Mouse (Mus musculus) lung, embryonic 16.5 days (tissue): ENCODE measurements around the gene Olfm4. TPM values are rescaled to one million over a fixed set of nuclear protein-coding genes. Genes with fewer than 3 reads are reported as not detected.

Source experiments
- ATAC-seq: fragments of 200-750 bp; cut with Nextera tagmentation; 2 replicates; pipeline ENCODE4 v1.8.0; 2017; ENCODE audit warnings: low read depth, mild to moderate bottlenecking, moderate library complexity
- H3K27ac ChIP-seq: fragments of 300-500 bp; sonication (generic); 2 replicates; pipeline ENCODE4 v1.5.1; 2014; ENCODE audit warnings: mild to moderate bottlenecking, control low read depth, low read length
- H3K27me3 ChIP-seq: fragments of 300-500 bp; sonication (generic); 2 replicates; pipeline ENCODE4 v1.6.1; 2014; ENCODE audit warnings: low read depth, low read length, mixed read lengths; ENCODE audit not compliant: control insufficient read depth, insufficient read depth
- H3K36me3 ChIP-seq: fragments of 300-500 bp; sonication (generic); 2 replicates; pipeline ENCODE4 v1.6.1; 2014; ENCODE audit warnings: low read length; ENCODE audit not compliant: control insufficient read depth, insufficient read depth
- H3K4me1 ChIP-seq: fragments of 300-500 bp; sonication (generic); replicated peaks from 2 replicates; pipeline ENCODE4 v1.6.1; 2014; ENCODE audit warnings: low read length, mixed read lengths; ENCODE audit not compliant: control insufficient read depth, insufficient read depth
- H3K4me2 ChIP-seq: fragments of 300-500 bp; sonication (generic); 2 replicates; pipeline ENCODE4 v1.6.1; 2014; ENCODE audit warnings: low read depth, low read length, control low read depth
- H3K4me3 ChIP-seq: fragments of 300-500 bp; sonication (generic); 2 replicates; pipeline ENCODE4 v1.5.1; 2014; ENCODE audit warnings: mild to moderate bottlenecking, low read length, control low read depth
- H3K9ac ChIP-seq: fragments of 300-500 bp; sonication (generic); 2 replicates; pipeline ENCODE4 v1.6.1; 2014; ENCODE audit warnings: low read length, control low read depth
- H3K9me3 ChIP-seq: fragments of 300-500 bp; sonication (generic); 2 replicates; pipeline ENCODE4 v1.6.1; 2016; ENCODE audit warnings: low read length; ENCODE audit not compliant: control insufficient read depth
- WGBS: fragments of 180-500 bp; shearing (Covaris S2); extraction: QIAGEN DNeasy Blood & Tissue Kit; methylation state at CpG from one replicate; pipeline ENCODE4 v1.1.7; 2014; 5-methylcytosine and 5-hydroxymethylcytosine counted together
- polyA plus RNA-seq: library from polyadenylated mRNA; unstranded; fragments of >200 nt; fragmentation: Nextera tagmentation; extraction: Ambion mirVana; gene quantifications from 2 replicates; pipeline ENCODE4 v1.2.1, GENCODE M21; 2015

Olfm4 gene
- polyA plus RNA-seq, 1 experiment from 2014 or later, result 1.4 TPM

DNA sequence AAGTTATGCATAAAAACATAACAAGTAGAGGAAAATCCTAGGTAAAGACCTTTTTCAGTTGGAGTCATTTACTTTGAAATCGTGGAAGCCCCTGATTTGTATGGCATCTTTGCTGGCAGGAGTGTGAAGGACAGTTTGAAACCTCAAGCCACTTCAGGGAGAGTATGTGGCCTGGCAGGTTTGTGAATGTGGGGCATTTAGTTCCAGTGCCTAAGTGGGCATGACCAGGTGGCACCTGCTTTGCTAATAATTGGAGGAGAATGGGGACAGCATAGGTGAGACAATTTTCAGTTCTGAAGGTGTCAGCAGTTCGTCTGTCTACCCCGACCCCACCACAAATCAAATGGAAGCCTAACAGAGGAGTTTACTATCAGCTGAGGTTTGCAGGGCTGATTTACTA lies 23.8 kb downstream of the Olfm4 start:
- Histone ChIP-seq H3K9ac (no peak overlapping the region), H3K4me2 (no peak overlapping the region), H3K27ac (no peak overlapping the region), H3K9me3 (no peaks in the 10 kb centered on the region), H3K36me3 (no peaks in the 10 kb centered on the region), H3K4me1 (no peaks in the 10 kb centered on the region; the same call in 1 of the 2 replicates), H3K27me3 (no peaks in the 10 kb centered on the region), H3K4me3 (no peak overlapping the region)
- 62% methylated on average over 3 of the region's 3 CpGs for WGBS
- 0 out of 2 replicates have a peak, but pooled peaks have one; percentile 28 for ATAC-seq

DNA sequence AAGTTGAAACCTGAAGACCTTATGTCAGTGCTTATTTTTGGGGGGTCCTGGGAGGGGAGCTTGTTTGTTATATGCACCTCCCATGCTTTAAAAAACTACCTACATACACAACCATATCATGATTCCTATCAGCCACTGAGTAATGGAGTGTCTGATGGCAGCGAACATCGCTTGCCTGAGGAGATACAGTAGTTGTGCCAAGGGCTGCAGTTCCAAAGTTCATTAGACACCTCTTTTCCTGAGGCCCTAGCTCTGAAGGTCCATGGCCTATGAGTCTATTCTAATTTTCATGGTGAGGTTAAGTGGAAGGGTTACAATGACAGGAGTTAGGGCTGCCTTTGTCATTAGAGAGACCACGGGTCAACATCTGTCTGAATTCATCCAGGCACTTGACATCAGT lies 26.5 kb downstream of the Olfm4 start:
- H3K27me3 ChIP-seq, result no peaks in the 10 kb centered on the region
- H3K9ac ChIP-seq, result no peak overlapping the region
- no peaks in the 10 kb centered on the region for H3K9me3 ChIP-seq
- ATAC-seq, result no peak
- WGBS, result 80% methylated on average over 3 of the region's 3 CpGs
- no peak overlapping the region for H3K27ac ChIP-seq
- H3K4me3 ChIP-seq, result no peak overlapping the region
- H3K4me2 ChIP-seq, result no peak overlapping the region
- no peaks in the 10 kb centered on the region for H3K36me3 ChIP-seq
- H3K4me1 ChIP-seq, result peaks cover 4% of the 10 kb centered on the region

DNA sequence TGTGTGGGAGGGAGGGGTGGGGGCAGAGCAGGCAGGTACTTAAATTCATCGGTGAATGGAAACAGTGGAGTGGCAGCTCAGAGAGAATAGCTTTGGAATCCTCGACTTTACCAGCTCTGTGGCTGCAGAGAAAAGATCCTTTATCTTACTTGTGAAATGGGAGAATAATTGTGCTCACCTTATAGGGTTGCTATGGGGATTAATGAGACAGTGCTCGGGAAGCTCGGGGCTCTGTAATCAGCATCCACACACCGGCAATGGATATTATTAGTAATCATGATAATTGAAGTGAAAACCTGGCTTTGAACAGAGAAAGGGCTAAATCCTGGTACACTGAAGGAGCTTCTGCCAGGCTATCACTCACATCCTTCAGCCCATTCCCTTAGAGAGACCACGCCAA lies 31.1 kb downstream of the Olfm4 start:
- H3K4me1 ChIP-seq, result peaks cover 16% of the 10 kb centered on the region
- H3K9ac ChIP-seq, result no peak overlapping the region
- H3K36me3 ChIP-seq, result no peaks in the 10 kb centered on the region
- ATAC-seq, result no peak
- no peak overlapping the region for H3K4me3 ChIP-seq
- no peaks in the 10 kb centered on the region for H3K9me3 ChIP-seq
- 37% methylated on average over 6 of the region's 6 CpGs for WGBS
- no peak overlapping the region for H3K27ac ChIP-seq
- H3K27me3 ChIP-seq, result no peaks in the 10 kb centered on the region
- no peak overlapping the region for H3K4me2 ChIP-seq

DNA sequence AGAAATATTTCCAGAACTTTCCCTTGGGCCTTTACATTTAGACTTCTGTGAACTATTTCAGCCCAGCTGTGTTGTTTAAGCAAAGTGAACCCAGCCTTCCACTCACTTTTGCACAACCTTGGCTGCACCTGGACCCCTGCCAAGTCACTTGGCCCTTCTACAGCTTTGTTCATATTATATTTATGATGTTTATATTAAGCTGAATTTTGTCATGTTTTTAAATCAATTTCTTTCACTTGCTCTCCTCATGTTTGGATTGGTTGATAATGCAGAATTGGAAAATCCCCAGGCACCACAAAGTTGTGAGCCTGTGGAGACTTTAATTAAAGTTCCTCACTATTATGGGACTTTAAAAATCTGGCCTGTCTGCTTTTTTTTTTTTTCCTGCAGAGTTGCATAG lies 32.2 kb downstream of the Olfm4 start:
- H3K4me3 ChIP-seq, result no peak overlapping the region
- ATAC-seq, result peak; percentile 68; the same call in 1 of the 2 replicates

DNA sequence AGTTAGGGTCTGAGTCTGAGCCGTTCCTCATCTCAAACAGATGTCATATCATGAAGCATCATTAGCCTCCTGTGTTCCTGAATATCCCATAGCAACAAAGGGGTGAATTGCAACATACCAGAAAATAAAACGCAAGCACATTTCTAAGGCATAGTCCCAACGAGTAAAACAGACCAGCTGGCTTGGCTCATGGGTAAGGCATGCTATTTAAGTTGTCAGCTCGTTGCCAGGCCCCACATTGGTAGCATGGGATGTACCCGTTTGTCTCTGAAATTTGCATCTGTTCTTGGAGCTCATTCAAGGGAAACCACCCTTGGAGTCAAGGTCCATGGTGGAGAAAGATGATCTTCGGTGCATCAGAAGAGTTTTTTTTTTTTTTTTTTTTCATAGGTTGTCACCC lies 42.2 kb downstream of the Olfm4 start:
- Histone ChIP-seq H3K4me1 (no peaks in the 10 kb centered on the region), H3K4me3 (no peak overlapping the region)

More for the DNA sequence above, 32.2 kb downstream of the Olfm4 start:
- H3K9me3 ChIP-seq, result no peaks in the 10 kb centered on the region
- no peaks in the 10 kb centered on the region for H3K27me3 ChIP-seq
- peak overlapping the region; percentile 47 for H3K27ac ChIP-seq
- no peak overlapping the region for H3K4me2 ChIP-seq
- no peaks in the 10 kb centered on the region for H3K36me3 ChIP-seq
- H3K9ac ChIP-seq, result no peak overlapping the region
- H3K4me1 ChIP-seq, result peaks cover 16% of the 10 kb centered on the region

DNA sequence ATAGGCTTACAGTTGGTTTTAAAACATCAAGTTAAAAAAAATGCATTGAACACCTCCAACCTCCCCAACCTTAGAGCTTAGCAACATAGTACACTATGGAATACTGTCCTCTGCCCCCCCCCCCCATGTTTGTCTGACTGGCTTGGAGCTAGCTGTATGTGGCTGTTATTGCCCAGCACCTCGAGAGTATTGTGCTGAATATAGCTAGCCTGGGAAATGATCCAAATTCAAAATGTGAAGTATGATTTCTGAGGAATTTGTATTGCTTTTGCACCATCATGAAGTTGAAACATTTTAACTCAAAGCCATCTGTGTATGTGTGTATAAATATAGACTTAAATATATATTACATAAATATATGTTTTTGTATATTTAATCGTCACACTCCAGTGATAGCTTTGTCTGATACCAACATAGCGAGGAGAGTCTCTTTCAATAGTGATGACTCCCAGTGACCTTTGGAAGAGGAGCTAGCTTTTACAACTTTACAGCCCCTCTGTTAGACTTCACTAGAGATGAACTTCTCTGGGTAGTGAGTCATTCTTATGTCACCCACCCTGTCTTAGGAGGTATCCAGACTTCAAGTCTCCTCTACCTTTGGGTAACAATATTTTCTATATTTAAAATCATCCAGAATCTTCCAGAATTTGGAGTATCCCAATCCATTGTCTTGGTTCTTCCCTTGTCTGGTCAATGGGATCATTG lies 45.6 kb downstream of the Olfm4 start:
- Histone ChIP-seq H3K9ac (no peak overlapping the region), H3K27me3 (no peaks in the 10 kb centered on the region), H3K36me3 (no peaks in the 10 kb centered on the region), H3K27ac (no peak overlapping the region), H3K4me1 (no peaks in the 10 kb centered on the region), H3K9me3 (no peaks in the 10 kb centered on the region), H3K4me3 (no peak overlapping the region), H3K4me2 (no peak overlapping the region)
- 45% methylated on average over 3 of the region's 3 CpGs for WGBS
- peak; percentile 75 for ATAC-seq

More for the DNA sequence above, 42.2 kb downstream of the Olfm4 start:
- Histone ChIP-seq H3K9ac (no peak overlapping the region), H3K4me2 (no peak overlapping the region), H3K9me3 (no peaks in the 10 kb centered on the region), H3K36me3 (no peaks in the 10 kb centered on the region), H3K27me3 (no peaks in the 10 kb centered on the region), H3K27ac (no peak overlapping the region)
- WGBS, result 49% methylated on average over 6 of the region's 6 CpGs
- ATAC-seq, result peak; percentile 93

DNA sequence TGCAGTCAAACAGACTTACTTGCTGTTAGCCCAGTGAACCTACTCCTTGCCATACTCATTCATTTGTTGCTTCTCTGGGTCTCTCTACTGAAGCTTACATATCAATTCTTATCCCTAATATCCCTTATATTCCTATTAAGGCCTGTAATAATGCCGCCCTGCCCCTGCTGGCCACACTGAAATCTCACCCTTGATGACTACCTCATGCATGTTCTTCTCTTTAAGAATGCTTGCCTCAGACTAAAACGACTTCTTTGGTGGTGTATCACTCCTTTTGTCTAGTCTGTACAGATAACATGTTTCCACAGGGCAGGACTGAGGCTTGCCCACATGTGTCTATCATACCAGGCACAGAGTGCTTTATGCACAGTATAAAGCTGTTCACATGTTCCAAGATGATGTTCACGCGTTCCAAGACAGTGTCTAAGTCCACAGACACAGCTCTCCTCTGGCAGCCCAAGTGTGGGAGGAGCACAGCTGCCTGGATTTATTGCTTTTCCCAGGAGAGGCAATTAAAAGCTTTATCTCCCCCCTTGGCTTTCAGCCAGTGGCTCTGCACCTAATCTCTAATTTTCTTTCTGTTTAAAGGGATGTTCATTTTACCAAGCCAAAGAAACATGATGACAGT lies 55.9 kb downstream of the Olfm4 start:
- 0 out of 2 replicates have a peak, but pooled peaks have one; percentile 26 for ATAC-seq
- 59% methylated on average over 4 of the region's 4 CpGs for WGBS

DNA sequence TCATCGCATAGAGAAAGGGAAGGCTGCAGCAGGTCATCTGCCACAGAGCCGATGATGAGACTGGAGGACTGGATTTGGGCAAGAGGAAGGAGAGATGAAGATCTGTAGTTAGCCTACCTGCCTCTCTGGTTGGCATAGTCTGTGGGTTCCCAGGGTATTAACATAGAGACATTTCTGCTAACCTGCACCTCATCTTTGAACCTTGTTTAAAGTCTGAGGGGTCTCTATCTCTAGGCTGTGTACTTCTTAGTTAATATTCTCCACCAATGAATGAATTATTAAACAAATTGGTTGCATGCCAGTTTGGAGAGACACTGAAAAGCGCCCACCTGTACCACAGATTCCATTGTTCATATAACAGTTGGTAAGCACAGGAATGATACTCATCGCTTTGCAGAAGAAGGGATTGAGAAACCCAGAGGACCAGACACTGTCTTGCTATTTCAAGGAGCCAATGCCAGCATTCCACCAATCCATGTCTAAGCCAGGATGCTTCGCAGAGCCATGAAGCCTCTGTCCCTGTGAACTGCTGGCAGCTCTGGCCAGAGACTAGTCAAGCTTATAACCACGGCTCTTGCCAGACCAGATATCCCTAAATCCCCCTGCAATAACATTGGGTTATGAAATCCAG lies 62.3 kb downstream of the Olfm4 start:
- Histone ChIP-seq H3K27me3 (no peaks in the 10 kb centered on the region), H3K27ac (no peak overlapping the region), H3K4me3 (no peak overlapping the region), H3K9ac (no peak overlapping the region), H3K4me2 (no peak overlapping the region), H3K4me1 (no peaks in the 10 kb centered on the region), H3K36me3 (no peaks in the 10 kb centered on the region), H3K9me3 (no peaks in the 10 kb centered on the region)
- no peak for ATAC-seq
- WGBS, result 87% methylated on average over 6 of the region's 6 CpGs

More for the DNA sequence above, 55.9 kb downstream of the Olfm4 start:
- Histone ChIP-seq H3K9ac (no peak overlapping the region), H3K4me1 (no peaks in the 10 kb centered on the region), H3K4me3 (no peak overlapping the region), H3K27me3 (no peaks in the 10 kb centered on the region), H3K9me3 (no peaks in the 10 kb centered on the region), H3K4me2 (no peak overlapping the region), H3K36me3 (no peaks in the 10 kb centered on the region), H3K27ac (no peak overlapping the region)

DNA sequence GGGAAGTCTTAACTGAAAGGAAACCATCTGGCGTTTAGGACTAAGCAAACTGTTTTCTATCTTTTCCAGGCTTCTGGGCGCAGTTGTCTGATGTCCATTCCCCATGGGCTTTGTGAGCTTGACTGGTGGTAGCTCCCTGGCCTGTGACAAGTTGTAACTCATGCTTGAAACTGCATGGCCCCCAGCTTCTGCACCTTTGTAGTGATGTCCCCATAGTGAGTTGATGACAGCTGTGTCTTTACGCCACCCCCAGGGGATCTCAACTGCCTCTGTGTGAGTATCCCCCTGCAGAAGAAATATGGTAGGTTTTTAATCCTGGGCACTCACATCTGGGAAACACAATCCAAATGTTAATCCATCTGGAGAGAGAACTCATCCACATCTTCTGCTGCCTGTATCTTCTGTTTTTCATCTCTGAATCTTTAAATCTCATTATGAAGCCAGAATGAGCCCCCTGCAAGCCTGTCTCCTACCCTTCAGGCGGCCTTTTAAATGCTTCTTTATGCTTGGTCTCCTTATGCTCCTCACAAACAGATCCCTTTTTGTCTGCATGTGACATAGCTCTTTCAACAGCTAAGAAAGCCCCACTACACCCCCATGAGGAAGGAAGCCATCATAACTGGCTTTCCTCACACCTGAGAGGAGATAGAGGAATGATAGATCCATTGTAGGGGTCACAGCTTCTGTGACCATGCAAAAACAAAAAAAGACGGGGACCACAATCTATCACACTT lies 63.7 kb downstream of the Olfm4 start:
- Histone ChIP-seq H3K27me3 (no peaks in the 10 kb centered on the region), H3K9me3 (no peaks in the 10 kb centered on the region), H3K4me3 (no peak overlapping the region), H3K4me2 (no peak overlapping the region), H3K4me1 (no peaks in the 10 kb centered on the region), H3K27ac (no peak overlapping the region), H3K36me3 (no peaks in the 10 kb centered on the region), H3K9ac (no peak overlapping the region)
- ATAC-seq, result no peak
- 52% methylated on average over 5 of the region's 5 CpGs for WGBS
